Mouse (Mus musculus) R1 (cell line): ENCODE measurements around the gene Gm38431.

Experiments
- DNase-seq: peaks from one replicate; pipeline ENCODE4 v3.0.0-alpha.2; 2018; ENCODE audit warnings: low read depth, low spot score

The Gm38431 gene

GRCm38 (mm10) chr9:21021363-21021762 is 70.4 kb downstream of the Gm38431 start:
- no peak for DNase-seq

- DNase-seq, result no peak
These were observed 73.2 kb downstream of the Gm38431 start for GRCm38 (mm10) chr9:21018600-21018999.
